Mouse (Mus musculus): ENCODE results near the gene Epb41l5. TPM values are rescaled to one million over a fixed set of nuclear protein-coding genes. Genes with fewer than 3 reads are reported as not detected.
A peak's percentile ranks its signal among the peaks of the same experiment; 100 is the strongest.

The Epb41l5 gene
- total RNA-seq, 2 experiments from 2014 or later = 2.7 to 2.9 TPM

GRCm38 (mm10) chr1:119598855-119599254 lies 49.9 kb downstream of the Epb41l5 start:
- DNase-seq (ENCODE audit: low spot score in 2 of 2) = no peak

GRCm38 (mm10) chr1:119596954-119597480 lies 51.8 kb downstream of the Epb41l5 start:
- DNase-seq (ENCODE audit: low spot score in 2 of 2) = no peak

- no peak for DNase-seq (ENCODE audit: low spot score in 2 of 2)
These were observed 58.8 kb downstream of the Epb41l5 start for GRCm38 (mm10) chr1:119590041-119590440.

GRCm38 (mm10) chr1:119584974-119585373 lies 63.8 kb downstream of the Epb41l5 start:
- DNase-seq (ENCODE audit: low spot score in 2 of 2) = no peak

GRCm38 (mm10) chr1:119570134-119570533 lies 78.7 kb downstream of the Epb41l5 start:
- no peak for DNase-seq (ENCODE audit: low spot score in 2 of 2)

- DNase-seq (ENCODE audit: low spot score in 2 of 2) = no peak
These were observed 83.3 kb downstream of the Epb41l5 start for GRCm38 (mm10) chr1:119565531-119565930.

- DNase-seq (ENCODE audit: low spot score in 2 of 2) = no peak
These were observed 91.0 kb downstream of the Epb41l5 start for GRCm38 (mm10) chr1:119557641-119558395.

GRCm38 (mm10) chr1:119555651-119556050 lies 93.1 kb downstream of the Epb41l5 start:
- DNase-seq (ENCODE audit: low spot score in 2 of 2) = no peak

- no peak for DNase-seq (ENCODE audit: low spot score in 2 of 2)
These were observed 97.1 kb downstream of the Epb41l5 start for GRCm38 (mm10) chr1:119551651-119552050.

GRCm38 (mm10) chr1:119550064-119550463 lies 98.7 kb downstream of the Epb41l5 start:
- DNase-seq (ENCODE audit: low spot score in 2 of 2) = no peak

- DNase-seq (ENCODE audit: low spot score in 2 of 2) = no peak
These were observed 99.5 kb downstream of the Epb41l5 start for GRCm38 (mm10) chr1:119549327-119549689.

- peak; percentile 58 to 73 for DNase-seq (ENCODE audit: low spot score in 2 of 2)
These were observed 100.0 kb downstream of the Epb41l5 start for GRCm38 (mm10) chr1:119548668-119549326.

GRCm38 (mm10) chr1:119546490-119546889 lies 102.3 kb downstream of the Epb41l5 start:
- DNase-seq (ENCODE audit: low spot score in 2 of 2) = no peak

GRCm38 (mm10) chr1:119545671-119546070 lies 103.1 kb downstream of the Epb41l5 start:
- DNase-seq (ENCODE audit: low spot score in 2 of 2) = no peak

- DNase-seq (ENCODE audit: low spot score in 2 of 2) = no peak
These were observed 103.6 kb downstream of the Epb41l5 start for GRCm38 (mm10) chr1:119545164-119545563.

GRCm38 (mm10) chr1:119544611-119545155 lies 104.1 kb downstream of the Epb41l5 start:
- no peak for DNase-seq (ENCODE audit: low spot score in 2 of 2)

- no peak for DNase-seq (ENCODE audit: low spot score in 2 of 2)
These were observed 105.5 kb downstream of the Epb41l5 start for GRCm38 (mm10) chr1:119543316-119543715.

- DNase-seq (ENCODE audit: low spot score in 2 of 2) = no peak
These were observed 107.2 kb downstream of the Epb41l5 start for GRCm38 (mm10) chr1:119541570-119541969.

- DNase-seq (ENCODE audit: low spot score in 2 of 2) = no peak
These were observed 107.8 kb downstream of the Epb41l5 start for GRCm38 (mm10) chr1:119540836-119541557.

GRCm38 (mm10) chr1:119539252-119539651 lies 109.5 kb downstream of the Epb41l5 start:
- DNase-seq (ENCODE audit: low spot score in 2 of 2) = no peak

GRCm38 (mm10) chr1:119537651-119538050 lies 111.1 kb downstream of the Epb41l5 start:
- no peak for DNase-seq (ENCODE audit: low spot score in 2 of 2)

Data from gastrocnemius, postnatal 4 days (tissue).